Mouse (Mus musculus) midbrain, embryonic 15.5 days (tissue): ENCODE results near the gene Pet117. TPM values are rescaled to one million over a fixed set of nuclear protein-coding genes. Genes with fewer than 3 reads are reported as not detected.

Experiments used
- ATAC-seq: fragments of 200-750 bp; cut with Nextera tagmentation; replicated peaks from 2 replicates; pipeline ENCODE4 v1.8.0; 2017; ENCODE audit warnings: moderate TSS enrichment
- H3K27ac ChIP-seq: fragments of 300-500 bp; sonication (generic); 2 replicates; pipeline ENCODE4 v1.5.1; 2015; ENCODE audit warnings: mild to moderate bottlenecking, inconsistent platforms
- H3K27me3 ChIP-seq: fragments of 300-500 bp; sonication (generic); replicated peaks from 2 replicates; pipeline ENCODE4 v1.6.1; 2015; ENCODE audit warnings: inconsistent platforms
- H3K36me3 ChIP-seq: fragments of 300-500 bp; sonication (generic); replicated peaks from 2 replicates; pipeline ENCODE4 v1.6.1; 2015; ENCODE audit warnings: inconsistent platforms
- H3K4me1 ChIP-seq: fragments of 300-500 bp; sonication (generic); 2 replicates; pipeline ENCODE4 v1.6.1; 2015; ENCODE audit warnings: inconsistent platforms
- H3K4me2 ChIP-seq: fragments of 300-500 bp; sonication (generic); 2 replicates; pipeline ENCODE4 v1.6.1; 2015; ENCODE audit warnings: inconsistent platforms, mild to moderate bottlenecking, moderate library complexity
- H3K4me3 ChIP-seq: fragments of 300-500 bp; sonication (generic); 2 replicates; pipeline ENCODE4 v1.5.1; 2015; ENCODE audit warnings: mild to moderate bottlenecking, inconsistent platforms
- H3K9ac ChIP-seq: fragments of 300-500 bp; sonication (generic); 2 replicates; pipeline ENCODE4 v1.6.1; 2015; ENCODE audit warnings: mild to moderate bottlenecking, inconsistent platforms
- H3K9me3 ChIP-seq: fragments of 300-500 bp; sonication (generic); 2 replicates; pipeline ENCODE4 v1.6.1; 2016; ENCODE audit warnings: inconsistent platforms
- WGBS: fragments of 180-500 bp; shearing (Covaris S2); methylation state at CpG from one replicate; pipeline ENCODE4 v1.1.7; 2015; ENCODE audit warnings: mixed read lengths; 5-methylcytosine and 5-hydroxymethylcytosine counted together
- polyA plus RNA-seq: library from polyadenylated mRNA; unstranded; fragments of >200 nt; fragmentation: Nextera tagmentation; extraction: Ambion mirVana; gene quantifications from 2 replicates; pipeline ENCODE4 v1.2.1, GENCODE M21; 2015

The Pet117 gene
- polyA plus RNA-seq = 0.51 and 2.9 TPM in 2 replicates

DNA sequence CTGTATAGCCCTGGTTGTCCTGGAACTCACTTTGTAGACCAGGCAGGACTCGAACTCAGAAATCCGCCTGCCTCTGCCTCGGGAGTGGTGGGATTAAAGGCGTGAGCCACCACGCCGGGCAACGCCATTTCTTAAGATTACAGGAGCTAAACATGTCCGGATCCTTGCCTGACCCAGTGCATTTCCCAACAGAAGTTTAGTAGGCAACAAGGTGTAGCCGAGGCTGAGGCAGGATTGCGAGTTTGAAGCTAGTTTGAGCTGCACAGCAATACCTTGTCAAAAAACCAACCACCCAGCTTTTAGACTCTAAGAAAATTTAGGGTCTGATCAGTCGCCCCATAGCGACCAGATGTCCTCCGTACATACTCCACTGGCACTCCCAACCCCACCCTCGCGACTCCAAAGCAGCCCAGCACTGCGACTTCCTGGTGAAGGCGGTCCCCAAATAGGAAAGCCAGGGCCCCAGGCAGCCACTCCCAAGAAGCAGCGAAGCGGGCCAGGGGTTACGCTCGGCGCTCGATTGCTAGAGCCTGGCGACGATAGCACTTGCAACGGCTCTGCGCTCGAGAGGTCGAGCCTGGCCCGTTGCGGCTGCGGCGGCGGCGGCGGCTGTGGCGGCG is at the start of gene Pet117, which contains the start of gene Kat14:
Gene Pet117 (plus strand): TSS at position 597 of the 620 bp plus-strand sequence.
Gene Kat14 (plus strand): TSS at position 584 of the 620 bp plus-strand sequence.
- no peaks in the 10 kb centered on the region for H3K9me3 ChIP-seq
- H3K4me3 ChIP-seq = peak within 1 kb of the TSS; percentile 81
- H3K27ac ChIP-seq = peak within 1 kb of the TSS; percentile 94
- H3K4me1 ChIP-seq = peaks cover 18% of the 10 kb centered on the region
- H3K36me3 ChIP-seq = peaks cover 5% of the 10 kb centered on the region
- H3K9ac ChIP-seq = peak within 1 kb of the TSS; percentile 83
- WGBS = 7% methylated on average over 38 of the region's 38 CpGs
- peak; percentile 96 for ATAC-seq
- H3K4me2 ChIP-seq = peak within 1 kb of the TSS; percentile 69
- no peaks in the 10 kb centered on the region for H3K27me3 ChIP-seq

DNA sequence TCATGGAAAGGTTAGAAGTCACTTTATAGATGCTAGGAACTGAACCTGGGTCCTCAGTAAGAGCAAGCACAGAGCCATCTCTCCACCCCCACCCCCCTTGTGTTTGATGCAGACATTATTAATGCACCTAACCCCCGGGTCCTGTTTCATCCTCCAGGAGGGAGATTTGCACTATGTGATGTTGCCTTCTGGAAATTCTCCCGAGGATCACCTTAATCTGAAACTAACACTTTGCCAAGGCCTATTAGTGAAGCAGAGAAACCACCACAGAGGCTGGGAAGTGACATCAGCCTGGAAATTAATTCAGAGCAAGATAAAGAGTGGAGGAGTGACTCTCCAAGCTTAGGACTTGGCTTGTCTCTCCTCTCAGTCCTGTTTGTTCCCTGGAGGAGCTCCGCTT is 44.6 kb upstream of the Pet117 start:
- no peak overlapping the region for H3K27ac ChIP-seq
- 69% methylated on average over 3 of the region's 3 CpGs for WGBS
- ATAC-seq = no peak
- H3K9ac ChIP-seq = no peak overlapping the region
- no peaks in the 10 kb centered on the region for H3K9me3 ChIP-seq
- H3K36me3 ChIP-seq = no peaks in the 10 kb centered on the region
- H3K4me1 ChIP-seq = no peaks in the 10 kb centered on the region
- H3K4me2 ChIP-seq = no peak overlapping the region
- H3K4me3 ChIP-seq = no peak overlapping the region
- H3K27me3 ChIP-seq = peaks cover 15% of the 10 kb centered on the region

- H3K27me3 ChIP-seq = peaks cover 60% of the 10 kb centered on the region
- no peaks in the 10 kb centered on the region for H3K36me3 ChIP-seq
- peaks cover 32% of the 10 kb centered on the region for H3K4me1 ChIP-seq
- ATAC-seq = no peak
- no peak overlapping the region for H3K27ac ChIP-seq
- no peak overlapping the region for H3K9ac ChIP-seq
- H3K4me2 ChIP-seq = no peak overlapping the region
- no peaks in the 10 kb centered on the region for H3K9me3 ChIP-seq
- H3K4me3 ChIP-seq = no peak overlapping the region
- WGBS = 4% methylated on average over 10 of the region's 10 CpGs
Observed at GRCm38 (mm10) chr2:144329451-144329850, 39.3 kb upstream of the Pet117 start.

- WGBS = 1% methylated on average over 10 of the region's 10 CpGs
- no peak overlapping the region for H3K27ac ChIP-seq
- ATAC-seq = no peak
- peaks cover 32% of the 10 kb centered on the region for H3K4me1 ChIP-seq
- H3K9ac ChIP-seq = no peak overlapping the region
- peaks cover 65% of the 10 kb centered on the region for H3K27me3 ChIP-seq
- no peaks in the 10 kb centered on the region for H3K36me3 ChIP-seq
- H3K9me3 ChIP-seq = no peaks in the 10 kb centered on the region
- no peak overlapping the region for H3K4me3 ChIP-seq
- no peak overlapping the region; the same call in 1 of the 2 replicates for H3K4me2 ChIP-seq
Observed at GRCm38 (mm10) chr2:144329937-144330336, 38.9 kb upstream of the Pet117 start.

- peak overlapping the region; percentile 15; the same call in 1 of the 2 replicates for H3K9ac ChIP-seq
- H3K27ac ChIP-seq = no peak overlapping the region
- H3K4me3 ChIP-seq = peak overlapping the region; percentile 45
- peaks cover 70% of the 10 kb centered on the region for H3K27me3 ChIP-seq
- peaks cover 32% of the 10 kb centered on the region for H3K4me1 ChIP-seq
- H3K9me3 ChIP-seq = no peaks in the 10 kb centered on the region
- WGBS = 1% methylated on average over 41 of the region's 41 CpGs
- peak; percentile 54 for ATAC-seq
- H3K4me2 ChIP-seq = peak overlapping the region; percentile 93
- no peaks in the 10 kb centered on the region for H3K36me3 ChIP-seq
Observed at GRCm38 (mm10) chr2:144330352-144330959, 38.3 kb upstream of the Pet117 start.

GRCm38 (mm10) chr2:144330960-144331371 is 37.8 kb upstream of the Pet117 start:
- H3K9ac ChIP-seq = peak overlapping the region; percentile 15; the same call in 1 of the 2 replicates
- no peaks in the 10 kb centered on the region for H3K36me3 ChIP-seq
- no peaks in the 10 kb centered on the region for H3K9me3 ChIP-seq
- H3K4me2 ChIP-seq = peak overlapping the region; percentile 93
- WGBS = under 1% methylated on average over 50 of the region's 50 CpGs
- peaks cover 73% of the 10 kb centered on the region for H3K27me3 ChIP-seq
- no peak overlapping the region for H3K27ac ChIP-seq
- peak; percentile 43 for ATAC-seq
- H3K4me1 ChIP-seq = peaks cover 32% of the 10 kb centered on the region
- peak overlapping the region; percentile 45 for H3K4me3 ChIP-seq

DNA sequence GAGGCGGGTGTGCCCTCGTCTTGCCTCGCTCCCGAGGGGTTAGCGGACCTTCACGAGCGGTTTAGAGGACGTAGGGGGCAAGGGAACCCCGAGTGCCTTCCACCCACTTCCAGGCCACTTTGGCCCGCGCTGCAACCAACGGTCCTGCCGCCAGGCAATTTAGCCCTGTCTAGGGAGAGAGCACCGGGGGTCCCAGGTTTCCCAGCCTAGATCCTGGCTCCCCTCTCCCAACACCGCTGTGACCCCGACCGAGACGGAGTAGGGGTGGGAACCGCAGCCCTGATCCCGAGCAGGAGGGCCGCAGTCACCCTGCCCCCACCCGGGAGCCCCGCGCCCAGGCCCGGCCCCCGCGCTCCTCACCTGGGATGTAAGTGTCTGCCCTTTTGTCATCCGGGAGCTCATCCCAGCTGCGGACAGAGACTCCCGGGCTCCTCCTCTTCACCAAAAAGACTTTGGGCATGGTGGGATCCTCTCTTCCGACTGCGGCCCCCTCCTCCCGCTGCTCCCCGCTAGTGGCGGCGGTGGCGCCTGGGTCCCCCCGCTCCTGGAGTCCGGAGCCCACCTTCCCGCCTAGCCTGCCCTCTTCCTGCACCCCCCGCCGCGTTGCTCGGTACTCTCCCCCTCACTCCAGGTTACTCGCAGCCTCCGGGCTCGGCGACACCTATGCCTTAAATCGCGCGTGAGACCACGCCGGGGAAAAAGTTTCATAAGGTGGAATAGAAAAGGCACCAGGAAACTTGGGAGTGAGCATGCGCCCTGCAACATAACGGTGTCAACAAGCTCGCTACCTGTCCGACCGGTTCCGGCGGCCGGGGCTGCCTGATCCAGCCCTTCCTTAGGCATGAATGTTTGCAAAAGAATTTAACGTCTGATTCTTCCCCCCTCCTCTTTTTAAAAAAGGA is 37.1 kb upstream of the Pet117 start, which contains the start of gene Ovol2:
Gene Ovol2 (minus strand): TSS at position 746 of the 902 bp plus-strand sequence.
- Histone ChIP-seq H3K4me2 (peak within 1 kb of the TSS; percentile 93), H3K9me3 (no peaks in the 10 kb centered on the region), H3K27ac (no peak within 1 kb of the TSS), H3K36me3 (no peaks in the 10 kb centered on the region), H3K9ac (peak within 1 kb of the TSS; percentile 26), H3K4me1 (peaks cover 32% of the 10 kb centered on the region), H3K4me3 (peak within 1 kb of the TSS; percentile 45), H3K27me3 (peaks cover 73% of the 10 kb centered on the region)
- WGBS = 2% methylated on average over 62 of the region's 62 CpGs
- peak; percentile 41 for ATAC-seq

- 5% methylated on average over 9 of the region's 9 CpGs for WGBS
- no peaks in the 10 kb centered on the region for H3K9me3 ChIP-seq
- no peak overlapping the region for H3K27ac ChIP-seq
- H3K4me3 ChIP-seq = peak overlapping the region; percentile 45
- ATAC-seq = no peak
- H3K4me2 ChIP-seq = peak overlapping the region; percentile 93
- H3K4me1 ChIP-seq = peaks cover 32% of the 10 kb centered on the region
- peaks cover 73% of the 10 kb centered on the region for H3K27me3 ChIP-seq
- no peaks in the 10 kb centered on the region for H3K36me3 ChIP-seq
- no peak overlapping the region for H3K9ac ChIP-seq
Observed at GRCm38 (mm10) chr2:144332486-144332885, 36.3 kb upstream of the Pet117 start.

GRCm38 (mm10) chr2:144333138-144333842 is 35.5 kb upstream of the Pet117 start:
- no peaks in the 10 kb centered on the region for H3K36me3 ChIP-seq
- no peaks in the 10 kb centered on the region for H3K9me3 ChIP-seq
- peak overlapping the region; percentile 45 for H3K4me3 ChIP-seq
- H3K9ac ChIP-seq = peak overlapping the region; percentile 26; the same call in 1 of the 2 replicates
- H3K27me3 ChIP-seq = peaks cover 67% of the 10 kb centered on the region
- peaks cover 32% of the 10 kb centered on the region for H3K4me1 ChIP-seq
- WGBS = 8% methylated on average over 28 of the region's 28 CpGs
- H3K4me2 ChIP-seq = peak overlapping the region; percentile 93
- no peak for ATAC-seq
- no peak overlapping the region for H3K27ac ChIP-seq

DNA sequence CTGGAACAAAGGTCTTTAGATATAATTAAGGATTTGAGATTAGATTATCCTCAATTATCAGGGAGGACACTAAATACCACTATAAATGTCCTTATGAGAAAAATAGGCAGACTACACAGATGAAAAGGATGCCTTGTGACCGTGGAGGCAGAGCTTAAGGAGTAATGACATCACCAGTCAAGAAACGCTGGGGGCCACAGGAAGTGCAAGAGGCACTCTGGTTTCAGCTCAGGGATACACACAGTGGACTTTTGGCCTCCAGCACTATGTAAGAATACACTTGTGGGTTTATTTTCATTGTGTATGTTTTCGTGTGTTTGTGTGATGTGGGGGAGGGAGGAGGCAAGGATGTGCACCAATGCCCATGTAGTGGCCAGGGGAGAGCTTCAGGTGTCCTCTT is 31.6 kb upstream of the Pet117 start:
- H3K27me3 ChIP-seq = peaks cover 29% of the 10 kb centered on the region
- H3K4me3 ChIP-seq = no peak overlapping the region
- no peak for ATAC-seq
- H3K36me3 ChIP-seq = no peaks in the 10 kb centered on the region
- 75% methylated on average over 3 of the region's 3 CpGs for WGBS
- H3K27ac ChIP-seq = no peak overlapping the region
- no peak overlapping the region for H3K4me2 ChIP-seq
- peaks cover 10% of the 10 kb centered on the region for H3K4me1 ChIP-seq
- H3K9me3 ChIP-seq = no peaks in the 10 kb centered on the region
- no peak overlapping the region for H3K9ac ChIP-seq

GRCm38 (mm10) chr2:144337701-144338100 is 31.1 kb upstream of the Pet117 start:
- H3K27ac ChIP-seq = no peak overlapping the region
- H3K36me3 ChIP-seq = no peaks in the 10 kb centered on the region
- no peak for ATAC-seq
- peaks cover 5% of the 10 kb centered on the region for H3K4me1 ChIP-seq
- H3K4me2 ChIP-seq = no peak overlapping the region
- 80% methylated on average over 7 of the region's 8 CpGs for WGBS
- no peaks in the 10 kb centered on the region for H3K9me3 ChIP-seq
- no peak overlapping the region for H3K9ac ChIP-seq
- H3K4me3 ChIP-seq = no peak overlapping the region
- peaks cover 28% of the 10 kb centered on the region; the same call in 1 of the 2 replicates for H3K27me3 ChIP-seq
